Mouse (Mus musculus): ENCODE results near the gene Th.
A peak's percentile ranks its signal among the peaks of the same experiment; 100 is the strongest.

Gene Th

DNA sequence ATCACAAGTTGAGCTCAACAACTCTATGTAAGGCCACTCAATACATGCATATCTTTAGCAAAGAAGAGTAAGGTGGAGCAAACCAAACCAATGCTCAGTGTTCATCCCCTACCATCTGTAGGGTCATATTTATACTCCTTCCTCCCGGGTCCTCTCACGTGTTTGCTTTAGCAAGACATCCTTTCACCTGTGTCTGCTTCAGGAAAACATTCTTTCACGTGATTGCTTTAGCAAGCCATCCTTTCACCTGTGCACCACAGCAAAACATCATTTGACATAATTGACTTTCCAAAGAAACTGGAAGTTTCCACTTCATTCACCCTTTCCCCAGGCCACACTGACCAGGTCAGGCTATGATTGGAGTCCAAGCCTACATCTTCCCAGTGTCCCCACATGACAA lies at the start of gene Th:
Th (minus strand) TSS at position 101 of the 400 bp plus-strand sequence.
- no peak for DNase-seq (ENCODE audit: low spot score)

- no peak for DNase-seq (ENCODE audit: low spot score)
These were observed 38.0 kb upstream of the Th start, which contains the start of gene Ascl2 for GRCm38 (mm10) chr7:142968809-142969511. Ascl2 (minus strand) TSS chr7:142969264.

DNA sequence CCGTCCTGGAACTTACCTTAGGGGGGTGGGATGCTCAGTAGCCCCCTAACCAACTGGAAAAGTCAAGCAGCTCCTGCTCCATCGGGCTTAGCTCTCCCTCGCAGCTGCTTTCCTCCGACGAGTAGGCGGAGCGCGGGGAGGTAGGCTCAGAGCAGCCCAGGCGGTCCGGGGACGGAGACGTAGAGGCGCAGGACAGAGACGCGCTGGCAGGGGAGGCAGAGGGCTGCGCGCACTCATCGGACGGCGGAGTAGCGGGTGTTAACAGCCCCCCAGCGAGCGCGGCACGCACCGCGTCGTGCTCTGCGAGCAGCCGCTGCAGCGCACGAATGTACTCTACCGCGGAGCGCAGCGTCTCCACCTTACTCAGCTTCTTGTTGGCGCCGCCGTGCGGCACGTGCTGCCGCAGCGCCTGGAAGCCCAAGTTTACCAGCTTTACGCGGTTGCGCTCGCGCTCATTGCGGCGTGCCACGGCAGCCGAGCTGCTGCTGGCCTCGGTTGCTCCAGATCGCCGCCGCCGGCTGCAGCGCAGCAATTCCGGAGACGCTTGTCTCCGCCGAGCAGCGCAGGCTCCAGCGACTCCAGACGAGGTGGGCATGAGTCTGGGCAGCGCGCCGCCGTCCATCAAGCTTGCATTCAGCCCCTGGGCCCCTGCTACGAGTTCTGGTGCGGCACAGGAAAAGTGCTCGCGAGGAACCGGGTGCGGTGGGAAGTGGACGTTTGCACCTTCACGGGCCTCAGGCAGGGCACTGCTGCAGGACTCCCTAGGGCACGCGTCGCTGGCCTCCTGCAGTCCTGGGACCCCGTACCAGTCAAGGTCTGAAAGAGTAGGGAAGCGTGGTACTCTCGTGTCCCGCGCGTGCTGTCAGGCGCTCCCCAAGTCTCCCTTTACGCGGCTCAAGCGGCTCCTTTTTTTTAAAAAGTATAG lies 37.2 kb upstream of the Th start:
- DNase-seq (ENCODE audit: low spot score), result peak; percentile 18

GRCm38 (mm10) chr7:142967414-142967883 lies 36.5 kb upstream of the Th start:
- peak; percentile 37 for DNase-seq (ENCODE audit: low spot score)

GRCm38 (mm10) chr7:142959752-142960151 lies 28.8 kb upstream of the Th start:
- no peak for DNase-seq (ENCODE audit: low spot score)

GRCm38 (mm10) chr7:142958817-142959216 lies 27.9 kb upstream of the Th start:
- no peak for DNase-seq (ENCODE audit: low spot score)

GRCm38 (mm10) chr7:142956018-142956417 lies 25.1 kb upstream of the Th start:
- no peak for DNase-seq (ENCODE audit: low spot score)

DNA sequence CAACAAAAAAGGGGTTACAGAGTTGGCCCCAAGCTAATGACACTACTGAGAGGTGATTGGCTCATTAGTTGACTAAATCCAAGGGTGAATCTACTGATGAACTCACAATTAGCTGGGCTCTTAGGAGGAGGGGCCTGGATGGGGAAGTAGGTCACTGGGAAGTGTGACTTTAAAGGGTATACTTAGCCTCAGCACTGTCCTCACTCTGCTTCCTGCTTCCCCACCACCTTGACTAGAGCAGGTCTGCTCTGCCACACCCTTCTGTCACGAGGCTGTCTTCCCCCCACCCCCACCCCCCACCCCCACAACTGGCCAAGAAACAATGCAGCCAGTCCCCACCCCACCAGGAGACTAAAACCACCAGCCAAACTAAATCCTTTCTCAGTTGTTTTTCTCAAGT lies 18.6 kb upstream of the Th start:
- no peak for DNase-seq (ENCODE audit: low spot score)

DNA sequence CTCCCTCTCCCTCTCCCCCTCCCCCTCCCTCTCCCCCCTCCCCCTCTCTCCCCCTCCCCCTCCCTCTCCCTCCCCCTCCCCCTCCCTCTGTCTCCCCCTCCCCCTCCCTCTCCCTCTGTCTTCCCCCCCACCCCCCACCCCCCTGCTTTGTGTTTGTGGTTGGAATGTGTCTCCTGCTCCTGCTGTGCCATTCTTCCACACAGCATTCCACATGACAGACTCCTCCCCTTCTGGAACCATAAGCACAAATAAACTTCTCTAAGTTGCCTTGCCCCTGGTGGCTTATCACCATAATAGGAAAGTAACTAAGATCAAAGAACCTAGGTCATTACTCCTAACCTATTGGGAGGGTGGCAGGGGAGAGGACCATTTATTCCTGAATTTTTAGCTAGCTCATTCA lies 6.7 kb upstream of the Th start:
- no peak for DNase-seq (ENCODE audit: low spot score)

DNA sequence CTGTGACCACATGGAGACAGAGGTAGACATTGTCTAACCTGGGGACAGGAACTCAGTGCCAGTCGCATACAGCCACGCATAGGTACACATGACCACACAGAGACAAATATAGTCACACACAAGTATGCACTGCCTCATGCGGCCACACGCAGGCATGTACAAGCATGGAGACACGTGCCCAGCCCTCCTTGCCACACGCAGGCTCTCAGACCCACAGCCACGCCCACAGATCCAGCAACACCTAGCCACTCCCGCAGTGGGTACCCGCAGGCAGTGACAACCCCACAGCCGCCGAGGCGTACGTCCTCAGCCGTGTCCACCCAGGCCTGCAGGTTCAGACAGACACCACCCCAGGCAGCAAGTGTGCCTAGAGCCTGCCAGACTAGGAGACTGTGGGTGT lies 4.8 kb upstream of the Th start:
- DNase-seq (ENCODE audit: low spot score), result no peak

GRCm38 (mm10) chr7:142932469-142932868 lies 1.5 kb upstream of the Th start:
- DNase-seq (ENCODE audit: low spot score), result no peak

DNA sequence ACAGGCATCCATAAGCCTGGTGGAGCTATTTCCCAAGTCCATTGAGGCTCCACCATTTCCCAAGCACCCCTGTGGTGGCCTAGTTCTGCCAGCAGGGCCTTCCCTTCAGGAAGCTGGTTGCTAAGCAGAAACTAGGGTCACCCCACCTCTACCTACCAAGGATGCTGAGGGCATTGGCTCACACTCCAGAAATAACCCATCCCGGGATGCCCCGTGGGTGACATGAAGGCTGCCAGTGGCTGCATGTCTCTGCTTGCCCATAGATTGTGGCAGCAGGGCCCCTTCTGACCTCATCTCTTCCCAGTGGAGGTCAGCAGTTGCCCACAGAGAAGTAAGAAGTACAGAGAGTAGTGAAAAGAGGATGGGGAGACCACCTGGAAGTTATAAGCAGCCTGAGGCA lies 1.4 kb downstream of the Th start:
- DNase-seq (ENCODE audit: low spot score), result no peak

- no peak for DNase-seq (ENCODE audit: low spot score)
These were observed 3.6 kb downstream of the Th start for GRCm38 (mm10) chr7:142927293-142927692.

DNA sequence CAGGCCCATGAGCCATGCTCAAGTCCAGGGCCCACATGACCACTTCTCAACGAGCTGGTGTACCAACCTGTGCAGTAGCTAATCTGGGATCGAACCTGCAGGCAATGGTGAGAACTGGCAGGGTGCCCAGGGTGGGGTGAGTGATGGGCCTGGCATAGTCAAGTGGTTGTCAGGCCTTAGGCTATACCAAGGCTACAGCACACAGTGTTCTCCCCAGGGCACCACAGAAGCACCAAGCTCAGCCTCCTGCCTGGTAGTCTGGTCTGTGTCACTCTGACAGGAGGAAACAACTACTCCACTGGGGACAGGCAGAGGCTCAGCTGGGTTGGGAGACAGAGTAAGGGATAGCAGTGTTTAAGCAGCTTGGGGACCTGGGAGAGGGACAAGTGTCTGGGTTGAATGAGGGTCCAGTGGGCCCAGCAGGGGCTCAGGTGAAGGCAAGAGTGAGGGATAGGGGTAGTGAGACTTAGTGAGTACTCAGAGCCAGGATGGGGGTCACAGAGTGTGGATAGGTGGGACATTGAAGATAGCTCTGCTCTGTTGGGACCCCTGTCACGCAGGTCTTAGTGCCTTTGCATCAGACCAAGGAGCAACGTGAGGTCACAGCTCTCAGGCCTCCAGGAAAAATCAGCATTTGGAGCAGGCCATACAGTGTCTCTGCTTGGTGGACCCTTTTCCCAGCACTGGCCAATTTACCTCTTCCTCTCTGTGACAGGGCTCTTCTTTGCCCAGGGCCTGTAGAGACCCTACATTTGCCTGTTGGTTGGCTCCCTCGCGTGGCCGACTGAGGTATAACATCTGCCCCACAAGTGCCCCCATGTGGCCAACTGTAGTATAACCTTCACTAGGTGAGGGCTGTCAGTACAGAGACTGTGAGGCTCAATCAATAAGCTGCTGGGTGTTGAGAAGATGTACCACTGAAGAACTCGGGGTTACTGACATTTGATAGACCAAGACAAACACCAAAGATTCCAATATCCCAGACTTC lies 12.0 kb downstream of the Th start:
- peak; percentile 35 for DNase-seq (ENCODE audit: low spot score)

DNA sequence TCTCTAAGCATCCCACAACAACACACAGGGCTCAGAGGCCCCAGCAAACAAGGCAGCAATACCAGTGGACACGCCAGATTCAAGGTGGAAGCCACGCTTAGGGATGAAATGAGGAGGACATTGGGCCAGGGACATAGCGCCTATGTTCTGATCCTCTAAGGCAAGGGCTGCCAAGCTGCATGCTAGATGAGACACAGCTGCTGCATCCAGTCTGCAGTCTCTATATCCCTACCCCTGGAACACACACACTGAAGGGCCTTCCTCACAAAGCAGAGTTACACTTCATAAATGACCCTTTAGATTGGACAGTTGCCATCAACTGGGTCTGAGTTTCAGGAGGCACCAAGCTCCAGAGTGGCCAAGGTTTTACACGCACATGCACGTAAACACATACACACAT lies 13.3 kb downstream of the Th start:
- DNase-seq (ENCODE audit: low spot score), result no peak

DNA sequence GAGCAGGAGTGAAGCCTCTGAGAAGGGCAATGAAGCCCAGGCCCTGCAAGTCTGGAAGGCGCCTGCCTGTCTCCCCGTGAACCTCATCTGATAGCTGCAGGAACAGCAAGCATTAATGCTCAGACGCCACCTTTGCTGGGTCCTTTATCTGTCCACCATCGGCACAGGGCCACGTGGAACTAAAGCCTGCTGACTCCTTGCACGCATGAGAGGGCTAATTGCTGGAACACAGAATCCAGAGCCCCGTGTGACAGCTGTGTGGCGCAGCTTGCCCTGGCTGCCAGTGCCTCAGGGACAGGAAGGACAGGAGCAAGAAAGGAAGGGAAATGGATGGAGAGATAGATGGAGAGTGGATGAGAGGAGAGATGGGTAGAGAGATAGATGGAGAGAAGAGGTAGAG lies 14.8 kb downstream of the Th start:
- no peak for DNase-seq (ENCODE audit: low spot score)

DNA sequence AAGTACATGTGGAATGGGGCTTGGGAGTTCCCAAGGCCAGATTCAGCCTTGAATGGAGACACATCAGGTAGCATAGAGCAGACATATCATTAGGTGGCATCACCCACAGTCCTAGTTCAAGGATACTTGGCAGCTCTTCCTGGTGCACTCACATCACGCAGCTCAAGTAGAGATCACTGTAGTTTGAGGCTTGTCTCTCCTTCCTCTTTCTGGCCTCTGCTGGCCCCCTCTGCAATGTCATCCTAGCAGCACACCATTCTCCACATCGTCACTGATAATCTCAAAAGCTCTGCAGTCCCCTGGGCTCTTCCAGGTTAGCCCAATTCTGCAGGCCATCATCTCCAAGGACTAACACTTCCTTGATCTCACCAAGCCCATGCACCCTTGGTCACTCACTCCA lies 19.2 kb downstream of the Th start:
- no peak for DNase-seq (ENCODE audit: low spot score)

DNA sequence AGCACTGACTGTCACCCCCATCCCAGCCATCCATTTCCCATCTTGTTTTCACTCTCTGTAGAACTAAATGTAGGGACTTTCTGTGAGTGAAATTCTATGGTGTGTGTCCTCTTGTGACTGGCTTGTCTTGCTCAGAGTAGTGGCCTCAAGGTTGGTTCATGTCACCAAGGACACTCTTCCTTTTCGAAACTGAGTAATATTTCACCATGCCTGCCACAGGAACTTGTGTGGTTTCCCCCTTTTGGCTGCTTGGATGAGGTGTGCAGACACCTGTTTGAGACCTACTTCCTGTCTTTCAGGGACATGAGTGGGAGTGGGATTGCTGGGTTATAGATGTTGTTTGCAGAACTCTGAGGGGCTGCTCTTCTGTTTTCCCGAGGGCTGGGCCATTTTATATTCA lies 20.8 kb downstream of the Th start:
- no peak for DNase-seq (ENCODE audit: low spot score)

GRCm38 (mm10) chr7:142909622-142910021 lies 21.3 kb downstream of the Th start:
- no peak for DNase-seq (ENCODE audit: low spot score)

DNA sequence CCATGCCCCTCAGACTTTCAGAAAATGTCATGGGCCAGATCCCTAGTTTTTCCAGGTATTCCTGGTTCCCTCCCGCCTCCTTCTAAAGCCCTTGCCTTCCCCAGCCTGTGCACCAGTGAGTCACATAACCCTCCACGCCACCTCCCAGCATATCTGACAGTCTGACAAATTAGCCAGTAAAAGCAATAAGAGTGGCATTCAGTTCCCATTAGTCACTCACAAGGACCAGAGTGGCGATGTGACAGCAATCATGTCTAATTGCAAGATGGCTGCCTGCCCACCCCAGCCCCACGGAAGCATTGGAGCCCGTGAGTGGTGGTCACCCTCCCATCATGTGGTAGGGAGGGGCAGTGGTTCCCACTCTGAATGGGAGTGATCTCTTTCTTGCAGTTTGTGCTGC lies 25.3 kb downstream of the Th start:
- DNase-seq (ENCODE audit: low spot score), result no peak

DNA sequence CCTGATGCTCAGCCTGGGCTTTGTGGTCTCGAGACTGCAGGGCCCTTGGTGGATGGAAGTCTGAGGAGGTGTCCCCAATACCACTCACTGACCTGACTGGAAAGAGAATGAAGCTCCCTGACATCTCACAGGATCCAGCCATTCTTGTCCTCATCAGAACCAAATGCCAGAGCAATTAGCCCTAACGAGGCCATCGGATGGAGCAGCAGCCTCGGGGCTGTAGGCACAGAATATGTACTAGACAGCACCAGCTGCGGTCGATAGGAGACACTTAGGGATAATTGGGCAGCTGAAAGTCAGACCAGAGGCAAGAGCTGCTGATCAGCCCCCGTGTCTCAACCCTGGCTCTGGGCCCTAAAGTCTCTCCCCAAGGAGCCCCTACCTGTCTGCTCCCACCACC lies 26.6 kb downstream of the Th start:
- no peak for DNase-seq (ENCODE audit: low spot score)

DNA sequence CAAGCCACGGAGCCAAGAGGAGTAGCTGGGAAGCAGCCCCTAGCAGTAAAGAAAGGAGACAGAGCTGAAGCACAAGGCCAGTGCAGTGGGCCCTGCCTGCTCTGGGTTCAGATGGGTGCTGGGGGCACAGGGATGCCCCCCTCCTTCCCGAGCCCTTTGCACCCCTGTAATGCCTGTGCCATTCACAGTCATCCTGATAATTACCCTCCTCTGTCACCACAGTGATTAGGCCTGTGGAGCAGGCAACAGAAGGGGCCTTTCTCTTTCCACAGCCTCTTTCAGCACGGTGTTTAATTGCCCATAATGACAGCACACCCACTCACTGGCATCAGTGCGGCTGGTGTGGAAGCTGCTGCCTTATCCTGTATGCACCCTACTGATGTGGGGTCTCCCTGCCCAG lies 28.0 kb downstream of the Th start:
- DNase-seq (ENCODE audit: low spot score), result no peak

Data from urinary bladder, postnatal 10 days (tissue).